Mouse (Mus musculus) limb, embryonic 13.5 days (tissue): ENCODE measurements around the gene Camk1d. TPM values are rescaled to one million over a fixed set of nuclear protein-coding genes. Genes with fewer than 3 reads are reported as not detected.

ENCODE experiments used
- ATAC-seq: fragments of 200-750 bp; cut with Nextera tagmentation; 2 replicates; pipeline ENCODE4 v1.8.0; 2017; ENCODE audit warnings: low read depth, moderate number of reproducible peaks, moderate TSS enrichment; ENCODE audit not compliant: low FRiP score
- H3K27ac ChIP-seq: fragments of 300-500 bp; sonication (generic); 2 replicates; pipeline ENCODE4 v1.5.1; 2015; ENCODE audit warnings: inconsistent platforms, mild to moderate bottlenecking, moderate library complexity
- H3K27me3 ChIP-seq: fragments of 300-500 bp; sonication (generic); 2 replicates; pipeline ENCODE4 v1.6.1; 2015; ENCODE audit warnings: mild to moderate bottlenecking, inconsistent platforms
- H3K36me3 ChIP-seq: fragments of 300-500 bp; sonication (generic); 2 replicates; pipeline ENCODE4 v1.6.1; 2015; ENCODE audit warnings: inconsistent platforms, mild to moderate bottlenecking, moderate library complexity
- H3K4me1 ChIP-seq: fragments of 300-500 bp; sonication (generic); 2 replicates; pipeline ENCODE4 v1.6.1; 2015; ENCODE audit warnings: inconsistent platforms
- H3K4me2 ChIP-seq: fragments of 300-500 bp; sonication (generic); replicated peaks from 2 replicates; pipeline ENCODE4 v1.6.1; 2015; ENCODE audit warnings: inconsistent platforms, mild to moderate bottlenecking, moderate library complexity
- H3K4me3 ChIP-seq: fragments of 300-500 bp; sonication (generic); 2 replicates; pipeline ENCODE4 v1.5.1; 2015; ENCODE audit warnings: moderate library complexity, mild to moderate bottlenecking, inconsistent platforms
- H3K9ac ChIP-seq: fragments of 300-500 bp; sonication (generic); 2 replicates; pipeline ENCODE4 v1.6.1; 2015; ENCODE audit warnings: mild to moderate bottlenecking, inconsistent platforms
- H3K9me3 ChIP-seq: fragments of 300-500 bp; sonication (generic); 2 replicates; pipeline ENCODE4 v1.6.1; 2016; ENCODE audit warnings: inconsistent platforms
- WGBS: fragments of 180-500 bp; shearing (Covaris S2); methylation state at CpG from one replicate; pipeline ENCODE4 v1.1.7; 2015; 5-methylcytosine and 5-hydroxymethylcytosine counted together
- polyA plus RNA-seq: library from polyadenylated mRNA; unstranded; fragments of >200 nt; fragmentation: Nextera tagmentation; extraction: Ambion mirVana; gene quantifications from 2 replicates; pipeline ENCODE4 v1.2.1, GENCODE M21; 2015

Camk1d gene
- polyA plus RNA-seq, 1 experiment from 2014 or later: 2.9 TPM

- no peak for ATAC-seq
- H3K9ac ChIP-seq: no peak overlapping the region
- no peaks in the 10 kb centered on the region for H3K36me3 ChIP-seq
- no peak overlapping the region for H3K4me2 ChIP-seq
- no peak overlapping the region for H3K27ac ChIP-seq
- WGBS: 66% methylated on average over 10 of the region's 10 CpGs
- H3K4me3 ChIP-seq: no peak overlapping the region
- H3K9me3 ChIP-seq: no peaks in the 10 kb centered on the region
- H3K27me3 ChIP-seq: peaks cover 18% of the 10 kb centered on the region
- peaks cover 4% of the 10 kb centered on the region; the same call in 1 of the 2 replicates for H3K4me1 ChIP-seq
Observed at GRCm38 (mm10) chr2:5707871-5708733, 6.2 kb downstream of the Camk1d start.

DNA sequence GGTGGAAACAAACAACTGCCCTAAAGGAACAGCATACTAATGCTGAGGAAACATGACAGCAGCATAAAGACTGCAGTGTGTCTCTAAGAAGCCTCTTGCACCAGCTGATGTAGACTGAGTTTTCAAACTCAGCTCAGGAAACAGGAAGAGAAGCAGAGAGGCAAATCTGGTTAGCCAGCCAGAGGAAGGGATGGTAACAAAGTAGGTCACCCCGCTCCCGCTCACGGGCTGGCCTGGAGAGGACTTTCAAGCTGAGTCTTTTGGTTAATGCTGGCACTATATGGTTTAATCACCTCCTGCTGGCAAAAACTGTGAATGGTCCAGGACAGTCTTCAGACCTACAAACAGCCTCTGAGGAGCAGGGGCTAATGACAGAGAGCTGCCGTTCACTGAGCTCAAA, 7.7 kb downstream of the Camk1d start:
- no peaks in the 10 kb centered on the region for H3K4me1 ChIP-seq
- 75% methylated on average over 4 of the region's 4 CpGs for WGBS
- no peaks in the 10 kb centered on the region for H3K9me3 ChIP-seq
- ATAC-seq: no peak
- H3K27ac ChIP-seq: no peak overlapping the region
- H3K4me2 ChIP-seq: no peak overlapping the region
- no peak overlapping the region for H3K4me3 ChIP-seq
- no peaks in the 10 kb centered on the region for H3K36me3 ChIP-seq
- no peak overlapping the region for H3K9ac ChIP-seq
- peaks cover 4% of the 10 kb centered on the region for H3K27me3 ChIP-seq

GRCm38 (mm10) chr2:5702370-5702769, 11.9 kb downstream of the Camk1d start:
- Histone ChIP-seq H3K9ac (no peak overlapping the region), H3K4me1 (no peaks in the 10 kb centered on the region), H3K27ac (no peak overlapping the region), H3K9me3 (no peaks in the 10 kb centered on the region), H3K4me3 (no peak overlapping the region), H3K27me3 (no peaks in the 10 kb centered on the region), H3K36me3 (no peaks in the 10 kb centered on the region), H3K4me2 (no peak overlapping the region)
- WGBS: 90% methylated on average over 2 of the region's 2 CpGs
- ATAC-seq: no peak

GRCm38 (mm10) chr2:5700931-5701330, 13.4 kb downstream of the Camk1d start:
- no peaks in the 10 kb centered on the region for H3K36me3 ChIP-seq
- WGBS: 94% methylated on average over 3 of the region's 3 CpGs
- no peaks in the 10 kb centered on the region for H3K27me3 ChIP-seq
- H3K4me3 ChIP-seq: no peak overlapping the region
- no peak overlapping the region for H3K27ac ChIP-seq
- H3K4me1 ChIP-seq: no peaks in the 10 kb centered on the region
- H3K9ac ChIP-seq: no peak overlapping the region
- no peak for ATAC-seq
- H3K9me3 ChIP-seq: no peaks in the 10 kb centered on the region
- H3K4me2 ChIP-seq: no peak overlapping the region

DNA sequence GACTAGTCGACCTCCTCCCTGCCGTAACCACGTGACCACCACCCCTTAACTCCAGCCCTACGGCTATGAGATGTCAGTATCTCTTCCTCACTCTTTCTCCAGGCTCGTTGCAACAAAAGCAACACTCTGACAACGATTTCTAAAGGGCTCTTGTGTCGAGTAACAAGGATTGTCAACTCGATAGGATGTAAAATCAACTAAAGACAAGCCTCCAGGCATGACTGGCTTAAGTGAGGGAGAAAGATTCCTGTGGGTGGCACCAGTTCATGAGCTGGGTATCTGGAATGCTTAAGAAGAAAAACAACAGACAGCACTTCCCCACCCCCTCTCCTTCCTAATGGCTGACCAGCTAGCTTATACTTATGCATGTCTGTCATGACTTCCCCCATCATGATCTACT, 15.9 kb downstream of the Camk1d start:
- no peaks in the 10 kb centered on the region for H3K27me3 ChIP-seq
- no peaks in the 10 kb centered on the region for H3K9me3 ChIP-seq
- H3K36me3 ChIP-seq: no peaks in the 10 kb centered on the region
- no peaks in the 10 kb centered on the region for H3K4me1 ChIP-seq
- H3K9ac ChIP-seq: no peak overlapping the region
- 74% methylated on average over 8 of the region's 8 CpGs for WGBS
- ATAC-seq: no peak
- H3K27ac ChIP-seq: no peak overlapping the region
- H3K4me2 ChIP-seq: no peak overlapping the region
- no peak overlapping the region for H3K4me3 ChIP-seq

DNA sequence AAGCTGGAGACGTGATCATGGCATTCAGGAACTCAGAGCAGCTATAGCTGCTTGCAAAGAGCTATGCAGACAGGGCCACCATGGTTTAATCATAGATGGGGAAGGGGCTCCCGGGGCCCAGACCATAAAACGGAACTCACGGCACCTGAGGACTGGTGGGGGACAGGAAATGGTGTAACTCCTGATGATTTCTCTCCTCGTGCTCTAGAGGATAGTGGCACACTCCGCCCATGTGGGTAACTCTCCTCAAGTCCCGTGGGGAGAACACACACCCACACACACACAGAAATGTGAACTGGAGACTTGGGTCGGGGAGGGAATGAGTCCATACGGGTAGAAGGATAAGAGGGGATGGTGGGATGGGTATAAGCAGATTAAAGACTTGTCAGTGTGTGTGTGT, 20.2 kb downstream of the Camk1d start:
- ATAC-seq: no peak
- no peak overlapping the region for H3K4me2 ChIP-seq
- H3K27ac ChIP-seq: no peak overlapping the region
- no peak overlapping the region for H3K9ac ChIP-seq
- 72% methylated on average over 9 of the region's 9 CpGs for WGBS
- H3K36me3 ChIP-seq: no peaks in the 10 kb centered on the region
- no peaks in the 10 kb centered on the region for H3K9me3 ChIP-seq
- no peaks in the 10 kb centered on the region for H3K27me3 ChIP-seq
- no peaks in the 10 kb centered on the region for H3K4me1 ChIP-seq
- no peak overlapping the region for H3K4me3 ChIP-seq

DNA sequence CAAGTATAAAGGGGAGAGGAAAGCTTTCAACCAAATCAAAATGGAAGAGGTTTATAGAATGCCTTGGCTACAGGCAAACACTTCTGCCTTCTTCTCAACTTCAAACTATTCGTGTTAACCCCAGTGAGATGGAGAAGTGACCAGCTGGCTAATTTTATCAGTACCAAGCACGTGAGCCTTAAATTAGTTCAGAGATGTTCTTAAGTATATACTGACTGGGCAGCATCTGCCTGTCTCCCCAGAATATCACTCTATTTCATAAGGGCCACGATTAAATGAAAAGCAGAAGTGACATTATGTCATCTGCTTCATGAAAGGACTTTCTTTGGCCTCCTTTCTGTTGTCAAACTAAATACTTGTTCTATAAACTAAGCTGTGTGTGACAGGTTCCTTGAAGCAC, 22.6 kb downstream of the Camk1d start:
- WGBS: 72% methylated on average over 3 of the region's 3 CpGs
- no peak for ATAC-seq

GRCm38 (mm10) chr2:5683366-5683765, 30.9 kb downstream of the Camk1d start:
- Histone ChIP-seq H3K4me2 (no peak overlapping the region), H3K27ac (no peak overlapping the region), H3K4me1 (no peaks in the 10 kb centered on the region), H3K4me3 (no peak overlapping the region), H3K36me3 (no peaks in the 10 kb centered on the region), H3K9me3 (no peaks in the 10 kb centered on the region), H3K27me3 (no peaks in the 10 kb centered on the region), H3K9ac (no peak overlapping the region)
- no peak for ATAC-seq
- WGBS: 93% methylated on average over 4 of the region's 4 CpGs

More for the DNA sequence above, 22.6 kb downstream of the Camk1d start:
- no peak overlapping the region for H3K4me2 ChIP-seq
- no peaks in the 10 kb centered on the region for H3K4me1 ChIP-seq
- no peaks in the 10 kb centered on the region for H3K27me3 ChIP-seq
- H3K9ac ChIP-seq: no peak overlapping the region
- H3K36me3 ChIP-seq: no peaks in the 10 kb centered on the region
- H3K9me3 ChIP-seq: no peaks in the 10 kb centered on the region
- no peak overlapping the region for H3K27ac ChIP-seq
- H3K4me3 ChIP-seq: no peak overlapping the region

- Histone ChIP-seq H3K36me3 (no peaks in the 10 kb centered on the region), H3K9me3 (no peaks in the 10 kb centered on the region), H3K4me3 (no peak overlapping the region), H3K27ac (no peak overlapping the region), H3K27me3 (no peaks in the 10 kb centered on the region), H3K4me1 (peaks cover 8% of the 10 kb centered on the region), H3K9ac (no peak overlapping the region), H3K4me2 (no peak overlapping the region)
- ATAC-seq: no peak
- WGBS: 85% methylated on average over 8 of the region's 8 CpGs
Observed at GRCm38 (mm10) chr2:5681909-5682308, 32.4 kb downstream of the Camk1d start.

DNA sequence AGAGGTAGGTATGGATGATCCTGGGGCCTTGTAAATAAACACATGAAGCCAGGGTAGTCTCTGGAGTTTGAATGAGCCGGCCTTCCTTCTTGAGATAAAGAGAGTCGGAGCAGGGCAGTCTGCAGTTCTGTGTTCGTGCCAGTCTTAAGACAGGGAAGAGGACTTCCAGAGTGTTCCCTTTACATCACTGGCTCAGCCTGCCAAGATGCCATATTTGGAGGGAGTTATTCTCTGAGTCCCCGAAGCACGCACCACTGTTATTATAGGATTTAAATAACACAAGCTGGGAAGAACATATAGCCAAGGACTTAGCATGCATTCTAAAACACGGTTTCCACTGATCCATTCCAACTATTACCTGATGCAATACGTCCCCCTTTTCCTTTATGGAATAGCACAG, 33.0 kb downstream of the Camk1d start:
- no peak overlapping the region for H3K9ac ChIP-seq
- peaks cover 14% of the 10 kb centered on the region for H3K4me1 ChIP-seq
- no peak overlapping the region for H3K4me3 ChIP-seq
- H3K36me3 ChIP-seq: no peaks in the 10 kb centered on the region
- ATAC-seq: no peak
- WGBS: 79% methylated on average over 7 of the region's 7 CpGs
- no peak overlapping the region for H3K27ac ChIP-seq
- no peak overlapping the region for H3K4me2 ChIP-seq
- no peaks in the 10 kb centered on the region for H3K9me3 ChIP-seq
- no peaks in the 10 kb centered on the region for H3K27me3 ChIP-seq

- H3K4me2 ChIP-seq: no peak overlapping the region
- WGBS: 80% methylated on average over 2 of the region's 2 CpGs
- no peak overlapping the region for H3K4me3 ChIP-seq
- no peaks in the 10 kb centered on the region for H3K36me3 ChIP-seq
- H3K9ac ChIP-seq: no peak overlapping the region
- peaks cover 24% of the 10 kb centered on the region for H3K4me1 ChIP-seq
- no peaks in the 10 kb centered on the region for H3K27me3 ChIP-seq
- no peaks in the 10 kb centered on the region for H3K9me3 ChIP-seq
- ATAC-seq: no peak
- H3K27ac ChIP-seq: no peak overlapping the region
Observed at GRCm38 (mm10) chr2:5679055-5679454, 35.3 kb downstream of the Camk1d start.

DNA sequence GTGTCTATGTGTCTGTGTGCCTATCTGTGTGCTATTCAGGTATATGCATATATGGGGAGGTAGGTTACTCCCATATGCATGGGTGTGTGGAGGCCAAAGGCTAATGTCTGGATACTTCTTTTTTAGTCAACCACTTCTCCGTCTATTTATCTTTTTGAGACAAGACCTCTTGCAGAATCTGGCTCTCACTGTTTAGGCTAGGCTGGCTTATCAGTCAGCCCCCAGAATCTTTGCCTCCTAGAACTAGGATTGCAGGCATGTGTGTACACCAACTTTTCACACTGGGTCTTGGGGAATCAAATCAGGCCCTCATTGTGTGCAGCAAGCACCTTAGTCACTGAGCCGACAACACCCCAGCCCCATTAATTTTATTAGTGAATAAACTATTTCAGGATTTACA, 36.8 kb downstream of the Camk1d start:
- Histone ChIP-seq H3K27ac (no peak overlapping the region), H3K9me3 (no peaks in the 10 kb centered on the region), H3K27me3 (no peaks in the 10 kb centered on the region), H3K36me3 (no peaks in the 10 kb centered on the region), H3K4me1 (peaks cover 24% of the 10 kb centered on the region), H3K9ac (no peak overlapping the region), H3K4me2 (no peak overlapping the region), H3K4me3 (no peak overlapping the region)
- ATAC-seq: no peak
- 58% methylated on average over 2 of the region's 2 CpGs for WGBS

GRCm38 (mm10) chr2:5676786-5677185, 37.5 kb downstream of the Camk1d start:
- H3K4me1 ChIP-seq: peaks cover 24% of the 10 kb centered on the region

More at GRCm38 (mm10) chr2:5676786-5677185, 37.5 kb downstream of the Camk1d start:
- peak overlapping the region; percentile 22; the same call in 1 of the 2 replicates for H3K27ac ChIP-seq
- H3K27me3 ChIP-seq: no peaks in the 10 kb centered on the region
- H3K4me3 ChIP-seq: no peak overlapping the region
- no peaks in the 10 kb centered on the region for H3K9me3 ChIP-seq
- ATAC-seq: no peak
- WGBS: 40% methylated on average over 8 of the region's 8 CpGs
- H3K4me2 ChIP-seq: peak overlapping the region; percentile 21; the same call in 1 of the 2 replicates
- H3K36me3 ChIP-seq: no peaks in the 10 kb centered on the region
- no peak overlapping the region for H3K9ac ChIP-seq
